Mouse (Mus musculus): ENCODE results near the gene Ttll8. TPM values are rescaled to one million over a fixed set of nuclear protein-coding genes. Genes with fewer than 3 reads are reported as not detected.

The Ttll8 gene
- total RNA-seq (2021) = 1 to 10 TPM; 1.4 to 2.2 TPM
- long read RNA-seq = 0 reads

GRCm38 (mm10) chr15:88954368-88955072 lies at the start of gene Ttll8:
TSS of gene Ttll8 (minus strand) at chr15:88954418.
- no peak for DNase-seq (ENCODE audit: low spot score in 2 of 2)

- no peak for DNase-seq (ENCODE audit: low spot score in 2 of 2)
These were observed 47.0 kb upstream of the Ttll8 start for GRCm38 (mm10) chr15:89001245-89001644.

- no peak for DNase-seq (ENCODE audit: low spot score in 2 of 2)
These were observed 46.1 kb upstream of the Ttll8 start for GRCm38 (mm10) chr15:89000367-89000766.

GRCm38 (mm10) chr15:88999124-88999523 lies 44.9 kb upstream of the Ttll8 start:
- DNase-seq (ENCODE audit: low spot score in 2 of 2) = no peak

- DNase-seq (ENCODE audit: low spot score in 2 of 2) = no peak
These were observed 44.4 kb upstream of the Ttll8 start for GRCm38 (mm10) chr15:88998636-88999035.

GRCm38 (mm10) chr15:88989236-88989635 lies 35.0 kb upstream of the Ttll8 start:
- DNase-seq (ENCODE audit: low spot score in 2 of 2) = no peak

- DNase-seq (ENCODE audit: low spot score in 2 of 2) = no peak
These were observed 28.4 kb upstream of the Ttll8 start, which contains the start of gene Mov10l1 for GRCm38 (mm10) chr15:88982534-88983079. TSS of gene Mov10l1 (plus strand) at chr15:88982909.

- DNase-seq (ENCODE audit: low spot score in 2 of 2) = no peak
These were observed 24.9 kb upstream of the Ttll8 start for GRCm38 (mm10) chr15:88979138-88979446.

- DNase-seq (ENCODE audit: low spot score in 2 of 2) = peak; percentile 11 to 47
These were observed 24.3 kb upstream of the Ttll8 start, which contains the start of gene Mlc1 for GRCm38 (mm10) chr15:88978281-88979137. TSS of gene Mlc1 (minus strand) at chr15:88979007.

GRCm38 (mm10) chr15:88972300-88972699 lies 18.1 kb upstream of the Ttll8 start:
- DNase-seq (ENCODE audit: low spot score in 2 of 2) = no peak

GRCm38 (mm10) chr15:88964070-88964578 lies 9.9 kb upstream of the Ttll8 start:
- DNase-seq (ENCODE audit: low spot score in 2 of 2) = no peak

- no peak for DNase-seq (ENCODE audit: low spot score in 2 of 2)
These were observed 3.3 kb upstream of the Ttll8 start for GRCm38 (mm10) chr15:88957522-88957921.

- no peak for DNase-seq (ENCODE audit: low spot score in 2 of 2)
These were observed 1.1 kb upstream of the Ttll8 start for GRCm38 (mm10) chr15:88955342-88955741.

- no peak for DNase-seq (ENCODE audit: low spot score in 2 of 2)
These were observed 3.0 kb downstream of the Ttll8 start for GRCm38 (mm10) chr15:88951246-88951645.

GRCm38 (mm10) chr15:88946851-88947250 lies 7.4 kb downstream of the Ttll8 start:
- DNase-seq (ENCODE audit: low spot score in 2 of 2) = no peak

- no peak for DNase-seq (ENCODE audit: low spot score in 2 of 2)
These were observed 10.2 kb downstream of the Ttll8 start for GRCm38 (mm10) chr15:88943896-88944551.

GRCm38 (mm10) chr15:88942783-88943182 lies 11.4 kb downstream of the Ttll8 start:
- DNase-seq (ENCODE audit: low spot score in 2 of 2) = no peak

GRCm38 (mm10) chr15:88937291-88937650 lies 16.9 kb downstream of the Ttll8 start:
- peak in 1 of 2 experiments; percentile 12 for DNase-seq (ENCODE audit: low spot score in 2 of 2)

GRCm38 (mm10) chr15:88936619-88937290 lies 17.5 kb downstream of the Ttll8 start:
- peak in 1 of 2 experiments; percentile 23 for DNase-seq (ENCODE audit: low spot score in 2 of 2)

- peak in 1 of 2 experiments; percentile 36 for DNase-seq (ENCODE audit: low spot score in 2 of 2)
These were observed 20.1 kb downstream of the Ttll8 start for GRCm38 (mm10) chr15:88934141-88934540.

GRCm38 (mm10) chr15:88932667-88933066 lies 21.6 kb downstream of the Ttll8 start:
- no peak for DNase-seq (ENCODE audit: low spot score in 2 of 2)
